Mouse (Mus musculus): ENCODE data around the gene Nmb.
"Not testable (repeated sequence)": the region's sequence is repeated elsewhere in the genome, so short reads cannot be mapped to it uniquely, and the experiment has no call there.

Nmb gene

GRCm38 (mm10) chr7:80904921-80905515 is at the start of gene Nmb:
Nmb (minus strand) TSS chr7:80905076.
- peak; percentile 70 for DNase-seq

GRCm38 (mm10) chr7:80954251-80954650 is 49.4 kb upstream of the Nmb start:
- DNase-seq: no peak

GRCm38 (mm10) chr7:80952140-80952539 is 47.3 kb upstream of the Nmb start:
- no peak for DNase-seq

- no peak for DNase-seq
Measured at GRCm38 (mm10) chr7:80951461-80951860, 46.6 kb upstream of the Nmb start.

GRCm38 (mm10) chr7:80947445-80948350 is 42.8 kb upstream of the Nmb start, which contains the start of gene Sec11a:
Sec11a (minus strand) TSS chr7:80947780.
- DNase-seq: peak; percentile 94

- DNase-seq: no peak
Measured at GRCm38 (mm10) chr7:80939808-80940207, 34.9 kb upstream of the Nmb start.

- not testable (repeated sequence) for DNase-seq
Measured at GRCm38 (mm10) chr7:80937304-80937666, 32.4 kb upstream of the Nmb start.

- DNase-seq: not testable (repeated sequence)
Measured at GRCm38 (mm10) chr7:80936617-80937303, 31.9 kb upstream of the Nmb start.

- DNase-seq: no peak
Measured at GRCm38 (mm10) chr7:80935834-80936233, 31.0 kb upstream of the Nmb start.

- no peak for DNase-seq
Measured at GRCm38 (mm10) chr7:80932777-80933176, 27.9 kb upstream of the Nmb start.

GRCm38 (mm10) chr7:80931618-80932207 is 26.8 kb upstream of the Nmb start:
- no peak for DNase-seq

- no peak for DNase-seq
Measured at GRCm38 (mm10) chr7:80923165-80923564, 18.3 kb upstream of the Nmb start.

GRCm38 (mm10) chr7:80919647-80920008 is 14.8 kb upstream of the Nmb start:
- no peak for DNase-seq

- peak; percentile 23 for DNase-seq
Measured at GRCm38 (mm10) chr7:80918982-80919646, 14.2 kb upstream of the Nmb start.

- no peak for DNase-seq
Measured at GRCm38 (mm10) chr7:80917916-80918465, 13.1 kb upstream of the Nmb start.

GRCm38 (mm10) chr7:80912496-80912895 is 7.6 kb upstream of the Nmb start:
- DNase-seq: no peak

GRCm38 (mm10) chr7:80911053-80911452 is 6.2 kb upstream of the Nmb start:
- DNase-seq: peak; percentile 53

GRCm38 (mm10) chr7:80903625-80904422 is 1.1 kb downstream of the Nmb start:
- no peak for DNase-seq

GRCm38 (mm10) chr7:80901541-80902274 is 3.2 kb downstream of the Nmb start:
- DNase-seq: no peak

GRCm38 (mm10) chr7:80900944-80901501 is 3.9 kb downstream of the Nmb start, which contains the start of gene Wdr73:
Wdr73 (minus strand) TSS chr7:80901269.
- peak; percentile 92 for DNase-seq

Data from liver (tissue).